Mouse (Mus musculus): ENCODE results near the gene Cyld.
"Not testable (repeated sequence)": the region's sequence is repeated elsewhere in the genome, so short reads cannot be mapped to it uniquely, and the experiment has no call there.

Cyld gene

GRCm38 (mm10) chr8:88696721-88697641 lies at the start of gene Cyld:
TSS of gene Cyld (plus strand) at chr8:88697028.
- ATAC-seq (ENCODE audit: low TSS enrichment) = peak; percentile 97

GRCm38 (mm10) chr8:88648322-88648721 lies 48.5 kb upstream of the Cyld start:
- no peak for ATAC-seq (ENCODE audit: low TSS enrichment)

- no peak for ATAC-seq (ENCODE audit: low TSS enrichment)
These were observed 46.7 kb upstream of the Cyld start for GRCm38 (mm10) chr8:88650016-88650708.

GRCm38 (mm10) chr8:88651122-88651521 lies 45.7 kb upstream of the Cyld start:
- not testable (repeated sequence) for ATAC-seq (ENCODE audit: low TSS enrichment)

- ATAC-seq (ENCODE audit: low TSS enrichment) = peak; percentile 85
These were observed 41.5 kb upstream of the Cyld start for GRCm38 (mm10) chr8:88655334-88655733.

- no peak for ATAC-seq (ENCODE audit: low TSS enrichment)
These were observed 37.0 kb upstream of the Cyld start for GRCm38 (mm10) chr8:88659873-88660272.

GRCm38 (mm10) chr8:88662401-88662821 lies 34.4 kb upstream of the Cyld start:
- no peak for ATAC-seq (ENCODE audit: low TSS enrichment)

GRCm38 (mm10) chr8:88664121-88664520 lies 32.7 kb upstream of the Cyld start:
- ATAC-seq (ENCODE audit: low TSS enrichment) = no peak

GRCm38 (mm10) chr8:88664947-88665346 lies 31.9 kb upstream of the Cyld start:
- no peak for ATAC-seq (ENCODE audit: low TSS enrichment)

GRCm38 (mm10) chr8:88666435-88666834 lies 30.4 kb upstream of the Cyld start:
- no peak for ATAC-seq (ENCODE audit: low TSS enrichment)

- ATAC-seq (ENCODE audit: low TSS enrichment) = peak; percentile 70
These were observed 28.3 kb upstream of the Cyld start for GRCm38 (mm10) chr8:88668400-88669086.

- no peak for ATAC-seq (ENCODE audit: low TSS enrichment)
These were observed 26.0 kb upstream of the Cyld start for GRCm38 (mm10) chr8:88670782-88671181.

- ATAC-seq (ENCODE audit: low TSS enrichment) = peak; percentile 67
These were observed 25.3 kb upstream of the Cyld start for GRCm38 (mm10) chr8:88671575-88671974.

- ATAC-seq (ENCODE audit: low TSS enrichment) = no peak
These were observed 23.0 kb upstream of the Cyld start for GRCm38 (mm10) chr8:88673859-88674258.

- peak; percentile 72 for ATAC-seq (ENCODE audit: low TSS enrichment)
These were observed 21.3 kb upstream of the Cyld start for GRCm38 (mm10) chr8:88675372-88676165.

- ATAC-seq (ENCODE audit: low TSS enrichment) = no peak
These were observed 19.8 kb upstream of the Cyld start for GRCm38 (mm10) chr8:88677071-88677470.

GRCm38 (mm10) chr8:88680566-88680965 lies 16.3 kb upstream of the Cyld start:
- ATAC-seq (ENCODE audit: low TSS enrichment) = peak; percentile 67

GRCm38 (mm10) chr8:88681046-88681445 lies 15.8 kb upstream of the Cyld start:
- ATAC-seq (ENCODE audit: low TSS enrichment) = peak; percentile 78

GRCm38 (mm10) chr8:88683656-88684289 lies 13.1 kb upstream of the Cyld start:
- ATAC-seq (ENCODE audit: low TSS enrichment) = no peak; the same call in 1 of the 2 replicates

GRCm38 (mm10) chr8:88686226-88686905 lies 10.5 kb upstream of the Cyld start:
- no peak for ATAC-seq (ENCODE audit: low TSS enrichment)
